Mouse (Mus musculus) limb, embryonic 10.5 days (tissue): Measurements from ENCODE around the gene Psph. TPM values are rescaled to one million over a fixed set of nuclear protein-coding genes. Genes with fewer than 3 reads are reported as not detected.

ENCODE experiments used
- DNase-seq: peaks from one replicate; pipeline ENCODE4 v3.0.0-alpha.2; 2017; ENCODE audit warnings: low spot score
- H3K27ac ChIP-seq: fragments of 300-500 bp; sonication (generic); 2 replicates; pipeline ENCODE4 v1.5.1; 2016; ENCODE audit warnings: mild to moderate bottlenecking
- H3K27me3 ChIP-seq: fragments of 300-500 bp; sonication (generic); 2 replicates; pipeline ENCODE4 v1.6.1; 2016; ENCODE audit warnings: low read depth, mild to moderate bottlenecking; ENCODE audit not compliant: poor library complexity, severe bottlenecking
- H3K36me3 ChIP-seq: fragments of 300-500 bp; sonication (generic); 2 replicates; pipeline ENCODE4 v1.6.1; 2016; ENCODE audit warnings: mild to moderate bottlenecking, moderate library complexity
- H3K4me1 ChIP-seq: fragments of 300-500 bp; sonication (generic); 2 replicates; pipeline ENCODE4 v1.6.1; 2016
- H3K4me3 ChIP-seq: fragments of 300-500 bp; sonication (generic); 2 replicates; pipeline ENCODE4 v1.5.1; 2016; ENCODE audit warnings: mild to moderate bottlenecking, moderate library complexity
- H3K9me3 ChIP-seq: fragments of 300-500 bp; sonication (generic); replicated peaks from 2 replicates; pipeline ENCODE4 v1.6.1; 2016; ENCODE audit warnings: mild to moderate bottlenecking
- WGBS: fragments of 180-500 bp; shearing (Covaris S2); methylation state at CpG from one replicate; pipeline ENCODE4 v1.1.7; 2016; 5-methylcytosine and 5-hydroxymethylcytosine counted together
- polyA plus RNA-seq: library from polyadenylated mRNA; unstranded; fragments of >200 nt; fragmentation: Nextera tagmentation; extraction: Ambion mirVana; gene quantifications from 2 replicates; pipeline ENCODE4 v1.2.1, GENCODE M21; 2016

Psph gene
- polyA plus RNA-seq, 1 experiment from 2014 or later, result 33.8 TPM

DNA sequence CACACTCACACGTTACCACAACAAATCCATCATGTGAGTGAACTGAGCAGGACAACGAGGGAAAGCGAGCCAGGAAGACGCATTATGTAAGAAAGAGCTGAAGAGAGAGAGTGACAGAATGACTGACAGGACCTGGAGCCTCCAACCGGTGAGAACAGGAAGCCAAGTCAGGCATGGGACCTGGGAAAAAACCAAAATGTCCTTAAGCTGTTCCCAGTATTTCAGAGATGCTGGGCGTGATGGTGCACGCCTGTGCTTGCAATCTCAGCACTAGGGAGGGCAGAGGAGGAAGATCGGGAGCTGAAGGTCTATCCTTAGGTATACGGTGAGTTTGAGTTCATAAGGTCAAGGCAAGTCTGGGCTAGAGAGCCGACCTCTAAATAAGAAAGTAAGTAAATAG is 14.8 kb downstream of the Psph start:
- no peak overlapping the region for H3K4me3 ChIP-seq
- no peaks in the 10 kb centered on the region for H3K4me1 ChIP-seq
- no peak overlapping the region for H3K27ac ChIP-seq
- WGBS, result 88% methylated on average over 10 of the region's 10 CpGs
- no peak for DNase-seq
- H3K36me3 ChIP-seq, result peaks cover 28% of the 10 kb centered on the region
- H3K27me3 ChIP-seq, result no peaks in the 10 kb centered on the region
- no peaks in the 10 kb centered on the region for H3K9me3 ChIP-seq

DNA sequence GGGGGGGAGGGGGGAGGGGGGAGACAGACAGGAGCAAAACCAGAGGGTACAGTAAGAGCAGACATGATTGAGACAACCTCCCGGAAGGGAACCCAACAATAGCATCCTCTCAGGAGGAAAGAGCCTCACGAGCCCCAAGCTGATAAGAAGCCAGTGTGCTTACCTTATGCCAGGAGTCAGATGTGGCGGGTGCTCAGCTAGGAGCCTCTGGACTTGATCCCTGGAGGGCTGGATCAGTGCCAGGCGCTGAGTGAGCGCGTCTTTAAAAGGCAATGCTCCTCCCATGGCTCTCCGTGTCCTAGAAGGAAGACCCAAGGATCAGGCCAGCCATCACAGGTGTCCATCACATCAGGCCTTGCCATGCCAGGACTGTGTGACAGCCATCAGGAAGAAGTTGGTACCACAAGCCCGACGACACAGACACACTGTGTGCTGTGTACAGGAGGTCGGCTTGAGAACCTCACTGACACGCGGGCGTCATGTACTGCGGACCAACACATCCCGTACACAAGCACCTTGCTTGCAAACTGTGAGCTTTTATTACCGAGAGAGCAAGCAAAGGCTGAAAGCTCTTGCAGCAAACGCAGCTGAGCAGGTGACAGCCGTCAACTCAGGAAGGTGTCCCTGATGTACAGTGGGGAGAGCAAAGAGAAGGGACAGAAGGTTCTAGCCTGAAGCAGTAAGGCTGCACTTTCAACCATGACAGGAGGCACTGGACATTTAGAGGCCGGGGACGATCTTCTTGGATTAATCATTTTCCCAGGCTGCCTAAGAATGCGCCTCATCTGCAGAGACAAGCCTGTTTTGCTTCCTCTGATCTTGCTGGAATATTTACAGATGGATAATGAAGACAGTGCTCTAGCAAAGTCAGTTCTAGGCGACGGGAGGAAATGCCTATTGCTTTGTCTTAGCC is 16.6 kb downstream of the Psph start:
- H3K36me3 ChIP-seq, result peaks cover 34% of the 10 kb centered on the region
- no peak overlapping the region for H3K4me3 ChIP-seq
- 90% methylated on average over 23 of the region's 23 CpGs for WGBS
- no peak overlapping the region for H3K27ac ChIP-seq
- H3K9me3 ChIP-seq, result no peaks in the 10 kb centered on the region
- DNase-seq, result no peak
- H3K27me3 ChIP-seq, result no peaks in the 10 kb centered on the region
- no peaks in the 10 kb centered on the region for H3K4me1 ChIP-seq

GRCm38 (mm10) chr5:129761865-129762540 is 25.2 kb downstream of the Psph start:
- Histone ChIP-seq H3K4me3 (no peak overlapping the region), H3K27me3 (no peaks in the 10 kb centered on the region), H3K36me3 (peaks cover 15% of the 10 kb centered on the region), H3K27ac (peak overlapping the region; percentile 69), H3K9me3 (no peaks in the 10 kb centered on the region), H3K4me1 (peaks cover 6% of the 10 kb centered on the region; the same call in 1 of the 2 replicates)
- no peak for DNase-seq
- 74% methylated on average over 18 of the region's 18 CpGs for WGBS

DNA sequence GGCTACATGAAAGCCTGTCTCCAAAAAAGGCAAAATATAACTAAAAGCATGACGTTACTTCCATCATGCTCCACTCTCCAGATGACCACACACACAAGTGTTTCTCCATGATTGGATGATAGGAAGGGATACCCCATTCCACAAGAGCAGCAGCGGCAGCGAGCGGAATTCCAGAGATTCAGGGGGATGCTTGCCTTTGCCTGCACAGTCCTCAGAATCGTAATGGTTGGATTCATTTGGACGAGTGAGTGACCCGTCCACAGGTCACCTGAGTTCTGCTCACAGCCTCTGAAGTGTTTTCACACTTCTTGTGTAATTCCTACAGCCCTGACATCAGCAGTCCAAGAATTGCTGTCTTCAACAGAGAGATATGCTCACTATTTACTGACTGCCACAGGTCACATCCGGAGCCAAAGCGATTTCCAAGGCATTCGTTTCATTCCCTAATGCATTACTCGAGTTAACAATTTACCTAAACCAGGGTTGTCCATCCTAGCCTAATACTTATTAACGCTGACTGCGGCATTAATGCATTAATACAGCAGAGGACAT is 27.2 kb downstream of the Psph start:
- DNase-seq, result no peak

DNA sequence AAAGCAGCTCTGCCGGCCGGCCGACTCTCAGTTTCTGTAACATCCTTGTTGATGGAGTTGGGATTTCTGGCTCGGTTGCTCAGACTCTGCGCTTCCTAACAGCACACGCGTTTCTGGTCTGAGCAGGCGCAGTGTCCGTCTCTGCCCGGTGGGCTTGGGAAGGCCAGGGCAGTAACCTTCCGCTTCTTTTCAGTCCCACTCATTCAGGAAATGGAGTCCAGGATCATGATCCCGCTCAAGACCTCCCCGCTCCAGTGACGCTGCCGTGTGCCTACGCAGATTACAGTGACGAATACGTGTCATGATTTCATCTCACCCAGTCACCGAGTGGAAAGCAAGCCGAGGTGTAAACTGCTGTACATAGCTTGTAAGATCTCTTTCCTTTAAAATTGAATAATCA is 30.4 kb downstream of the Psph start:
- WGBS, result 94% methylated on average over 20 of the region's 20 CpGs
- Histone ChIP-seq H3K9me3 (no peaks in the 10 kb centered on the region), H3K36me3 (peaks cover 28% of the 10 kb centered on the region), H3K4me3 (no peak overlapping the region), H3K27ac (no peak overlapping the region), H3K4me1 (peaks cover under 1% of the 10 kb centered on the region; the same call in 1 of the 2 replicates), H3K27me3 (no peaks in the 10 kb centered on the region)
- no peak for DNase-seq

More for the DNA sequence above, 27.2 kb downstream of the Psph start:
- 86% methylated on average over 13 of the region's 13 CpGs for WGBS
- Histone ChIP-seq H3K27ac (no peak overlapping the region), H3K4me3 (no peak overlapping the region), H3K36me3 (peaks cover 15% of the 10 kb centered on the region), H3K27me3 (no peaks in the 10 kb centered on the region), H3K4me1 (peaks cover 6% of the 10 kb centered on the region; the same call in 1 of the 2 replicates), H3K9me3 (no peaks in the 10 kb centered on the region)

- H3K4me1 ChIP-seq, result no peaks in the 10 kb centered on the region
- H3K27me3 ChIP-seq, result no peaks in the 10 kb centered on the region
- H3K4me3 ChIP-seq, result no peak overlapping the region
- 66% methylated on average over 6 of the region's 6 CpGs for WGBS
- no peak overlapping the region for H3K27ac ChIP-seq
- no peaks in the 10 kb centered on the region for H3K9me3 ChIP-seq
- H3K36me3 ChIP-seq, result peaks cover 63% of the 10 kb centered on the region
- no peak for DNase-seq
These were observed 43.2 kb downstream of the Psph start for GRCm38 (mm10) chr5:129744050-129744449.

DNA sequence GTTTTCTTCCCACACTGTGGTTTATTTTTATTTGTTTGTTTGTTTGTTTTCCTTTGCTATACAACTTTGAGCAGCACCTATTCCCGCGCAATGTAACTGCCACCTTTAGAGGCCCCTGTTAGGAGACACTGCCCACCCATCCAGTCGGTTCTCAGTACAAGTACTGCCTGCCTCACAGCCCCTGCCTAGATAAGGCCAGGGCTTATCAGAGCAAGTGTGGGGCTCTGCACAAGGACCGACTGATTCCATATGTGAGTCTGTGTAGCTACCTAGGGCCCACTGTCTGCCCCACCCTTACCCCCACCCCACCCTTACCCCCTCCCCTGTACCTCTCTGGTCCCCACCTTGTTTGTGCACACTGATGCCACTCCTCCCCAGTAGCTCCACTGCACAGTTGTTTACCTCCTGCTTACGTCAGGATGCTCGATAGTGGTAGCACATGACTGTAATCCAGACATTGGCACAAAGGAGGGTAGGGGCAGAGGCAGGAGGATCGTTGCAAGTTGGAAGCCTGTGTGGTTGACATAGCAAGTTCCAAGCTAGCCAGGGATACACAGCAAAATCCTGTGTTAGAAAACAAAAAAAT is 44.3 kb downstream of the Psph start:
- DNase-seq, result no peak
- no peaks in the 10 kb centered on the region for H3K9me3 ChIP-seq
- no peak overlapping the region for H3K4me3 ChIP-seq
- H3K4me1 ChIP-seq, result no peaks in the 10 kb centered on the region
- 83% methylated on average over 7 of the region's 7 CpGs for WGBS
- no peak overlapping the region for H3K27ac ChIP-seq
- no peaks in the 10 kb centered on the region for H3K27me3 ChIP-seq
- peaks cover 57% of the 10 kb centered on the region for H3K36me3 ChIP-seq

DNA sequence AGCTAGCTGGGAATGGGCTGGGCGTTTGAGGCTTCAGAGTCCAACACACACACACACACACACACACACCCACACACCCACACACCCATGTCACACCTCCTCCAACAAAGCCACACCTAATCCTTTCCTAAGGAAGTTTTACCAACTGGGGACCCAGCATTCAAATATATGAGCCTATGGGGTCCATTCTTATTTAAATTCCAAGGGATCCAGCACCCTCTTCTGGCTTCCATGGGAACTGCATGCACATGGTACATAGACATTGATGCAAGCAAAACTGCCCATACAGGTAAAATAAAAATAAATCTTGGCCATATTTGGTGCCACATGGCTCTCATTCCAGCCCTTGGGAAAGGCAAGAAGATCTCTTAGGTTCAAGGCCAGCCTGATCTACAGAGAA is 46.3 kb downstream of the Psph start:
- Histone ChIP-seq H3K4me3 (no peak overlapping the region), H3K27ac (no peak overlapping the region), H3K9me3 (no peaks in the 10 kb centered on the region), H3K4me1 (no peaks in the 10 kb centered on the region), H3K36me3 (peaks cover 42% of the 10 kb centered on the region), H3K27me3 (no peaks in the 10 kb centered on the region)
- DNase-seq, result no peak
- 86% methylated on average over 1 of the region's 1 CpGs for WGBS

DNA sequence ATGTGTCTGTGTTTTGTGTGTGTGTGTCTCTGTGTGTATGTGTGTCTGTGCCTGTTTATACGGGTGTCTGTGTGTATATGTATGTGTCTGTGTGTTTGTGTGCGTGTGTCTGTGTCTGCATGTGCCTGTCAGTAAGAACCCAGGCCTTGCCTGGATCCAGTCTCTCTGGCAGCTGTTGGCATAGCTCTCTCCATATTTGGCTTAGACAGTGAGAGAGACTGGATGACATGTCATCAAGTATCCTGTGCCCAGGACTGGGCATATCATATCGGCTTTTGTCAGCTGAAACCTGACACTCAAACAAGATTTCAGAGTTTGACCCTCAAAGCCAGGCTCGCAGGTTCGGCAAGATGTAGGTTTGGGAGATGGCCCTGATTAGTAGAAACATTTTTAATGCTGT is 56.2 kb downstream of the Psph start:
- H3K4me3 ChIP-seq, result no peak overlapping the region
- peaks cover 32% of the 10 kb centered on the region for H3K4me1 ChIP-seq
- H3K27ac ChIP-seq, result no peak overlapping the region
- no peaks in the 10 kb centered on the region for H3K27me3 ChIP-seq
- H3K9me3 ChIP-seq, result no peaks in the 10 kb centered on the region
- WGBS, result 74% methylated on average over 5 of the region's 5 CpGs
- no peak for DNase-seq
- H3K36me3 ChIP-seq, result peaks cover 8% of the 10 kb centered on the region; the same call in 1 of the 2 replicates

- DNase-seq, result no peak
- Histone ChIP-seq H3K4me3 (no peak overlapping the region), H3K36me3 (peaks cover 6% of the 10 kb centered on the region; the same call in 1 of the 2 replicates), H3K4me1 (peaks cover 32% of the 10 kb centered on the region), H3K9me3 (no peaks in the 10 kb centered on the region), H3K27ac (no peak overlapping the region), H3K27me3 (no peaks in the 10 kb centered on the region)
- 83% methylated on average over 11 of the region's 11 CpGs for WGBS
These were observed 56.9 kb downstream of the Psph start for GRCm38 (mm10) chr5:129730344-129730743.

DNA sequence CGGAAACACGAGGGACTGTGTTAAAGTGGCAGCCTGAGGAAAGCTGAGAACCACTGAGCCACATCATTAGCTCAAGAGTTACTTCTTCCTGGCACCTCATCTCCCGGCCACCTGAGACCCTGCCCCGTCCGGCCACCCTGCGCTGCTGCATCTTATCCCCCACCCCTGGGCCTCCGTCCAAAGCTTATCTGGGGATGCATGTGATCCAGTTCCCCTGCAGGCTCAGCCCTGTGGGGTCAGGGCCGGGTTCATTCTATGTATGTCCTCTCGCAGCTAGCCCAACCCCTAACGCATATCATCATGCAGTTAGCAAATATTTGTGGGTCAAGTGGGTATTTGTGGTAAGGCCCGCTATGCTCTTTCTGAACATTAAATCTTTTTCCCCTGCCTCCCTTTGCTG is 58.0 kb downstream of the Psph start:
- no peaks in the 10 kb centered on the region for H3K9me3 ChIP-seq
- H3K4me1 ChIP-seq, result peaks cover 32% of the 10 kb centered on the region
- H3K4me3 ChIP-seq, result no peak overlapping the region
- 0 out of 2 replicates have a peak, but pooled peaks cover 1% of the 10 kb centered on the region for H3K36me3 ChIP-seq
- H3K27me3 ChIP-seq, result no peaks in the 10 kb centered on the region
- 69% methylated on average over 11 of the region's 11 CpGs for WGBS
- DNase-seq, result no peak
- H3K27ac ChIP-seq, result no peak overlapping the region

DNA sequence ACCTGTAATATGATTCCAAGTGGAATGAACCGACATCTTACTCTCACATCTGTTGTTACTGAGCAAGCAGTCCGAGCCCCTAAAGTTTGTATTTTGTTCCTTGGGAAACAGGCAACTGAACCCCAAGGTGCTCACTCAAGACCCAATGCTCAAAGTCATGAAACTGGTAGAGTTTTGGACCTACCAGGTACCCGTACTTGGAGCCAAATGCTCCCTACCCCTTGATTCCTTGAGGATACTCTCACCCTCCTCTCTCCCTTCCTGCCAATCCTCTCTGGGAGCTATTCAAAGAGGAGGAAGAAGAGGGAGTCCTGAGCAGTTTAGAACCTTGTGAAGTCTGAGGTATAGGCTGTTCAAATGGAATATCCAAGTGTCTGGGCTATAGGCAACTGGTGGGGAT is 60.5 kb downstream of the Psph start:
- DNase-seq, result no peak
- no peaks in the 10 kb centered on the region for H3K9me3 ChIP-seq
- no peaks in the 10 kb centered on the region for H3K27me3 ChIP-seq
- H3K36me3 ChIP-seq, result no peaks in the 10 kb centered on the region
- H3K27ac ChIP-seq, result no peak overlapping the region
- H3K4me3 ChIP-seq, result no peak overlapping the region
- WGBS, result 79% methylated on average over 3 of the region's 3 CpGs
- H3K4me1 ChIP-seq, result peaks cover 32% of the 10 kb centered on the region
